Mouse (Mus musculus): ENCODE results near the gene Blcap. TPM values are rescaled to one million over a fixed set of nuclear protein-coding genes. Genes with fewer than 3 reads are reported as not detected.

The Blcap gene
- polyA plus RNA-seq, 1 experiment = 49.3 TPM

GRCm38 (mm10) chr2:157572786-157573185, 1.7 kb upstream of the Blcap start:
- H3K4me3 ChIP-seq (replicated peaks; ENCODE audit: extremely low read depth, low read depth, low read length) = no peak overlapping the region
- no peaks in the 10 kb centered on the region for H3K4me1 ChIP-seq (ENCODE audit: control insufficient read depth, insufficient read depth, low read length)
- TF ChIP-seq POLR2A (IDR thresholded peaks at IDR 0.05; ENCODE audit: borderline replicate concordance, extremely low read depth, low read depth, low read length) (no peak), CTCF (IDR thresholded peaks at IDR 0.05; ENCODE audit: insufficient read depth, low read length) (no peak)
- 47% methylated on average over 2 of the region's 2 CpGs for WGBS
- peak; percentile 0 for DNase-seq

- peak; percentile 1 for DNase-seq
- TF ChIP-seq POLR2A (IDR thresholded peaks at IDR 0.05; ENCODE audit: borderline replicate concordance, extremely low read depth, low read depth, low read length) (no peak), CTCF (IDR thresholded peaks at IDR 0.05; ENCODE audit: insufficient read depth, low read length) (no peak)
- H3K4me3 ChIP-seq (replicated peaks; ENCODE audit: extremely low read depth, low read depth, low read length) = no peak overlapping the region
- 57% methylated on average over 9 of the region's 9 CpGs for WGBS
- H3K4me1 ChIP-seq (ENCODE audit: control insufficient read depth, insufficient read depth, low read length) = peaks cover 6% of the 10 kb centered on the region; the same call in 1 of the 2 replicates
Measured at GRCm38 (mm10) chr2:157569796-157570485, 1.1 kb downstream of the Blcap start.

- TF ChIP-seq CTCF (IDR thresholded peaks at IDR 0.05; ENCODE audit: insufficient read depth, low read length) = no peak
- TF ChIP-seq POLR2A (IDR thresholded peaks at IDR 0.05; ENCODE audit: borderline replicate concordance, extremely low read depth, low read depth, low read length) = no peak
- Histone ChIP-seq H3K4me3 (replicated peaks; ENCODE audit: extremely low read depth, low read depth, low read length) (no peak overlapping the region), H3K4me1 (ENCODE audit: control insufficient read depth, insufficient read depth, low read length) (peaks cover 6% of the 10 kb centered on the region; the same call in 1 of the 2 replicates)
- DNase-seq = no peak
- WGBS = 58% methylated on average over 2 of the region's 2 CpGs
Measured at GRCm38 (mm10) chr2:157568881-157569280, 2.2 kb downstream of the Blcap start.

GRCm38 (mm10) chr2:157567235-157567961, 3.7 kb downstream of the Blcap start:
- TF ChIP-seq CTCF (IDR thresholded peaks at IDR 0.05; ENCODE audit: insufficient read depth, low read length) = no peak
- no peak for TF ChIP-seq POLR2A (IDR thresholded peaks at IDR 0.05; ENCODE audit: borderline replicate concordance, extremely low read depth, low read depth, low read length)
- Histone ChIP-seq H3K4me1 (ENCODE audit: control insufficient read depth, insufficient read depth, low read length) (peaks cover 9% of the 10 kb centered on the region; the same call in 1 of the 2 replicates), H3K4me3 (replicated peaks; ENCODE audit: extremely low read depth, low read depth, low read length) (no peak overlapping the region)
- no peak for DNase-seq
- 74% methylated on average over 11 of the region's 11 CpGs for WGBS

GRCm38 (mm10) chr2:157566260-157566952, 4.7 kb downstream of the Blcap start:
- under 1% methylated on average over 36 of the region's 36 CpGs for WGBS
- H3K4me1 ChIP-seq (ENCODE audit: control insufficient read depth, insufficient read depth, low read length) = peaks cover 9% of the 10 kb centered on the region; the same call in 1 of the 2 replicates
- TF ChIP-seq POLR2A (IDR thresholded peaks at IDR 0.05; ENCODE audit: borderline replicate concordance, extremely low read depth, low read depth, low read length) (peak; percentile 92; the same call in 1 of the 2 replicates), CTCF (IDR thresholded peaks at IDR 0.05; ENCODE audit: insufficient read depth, low read length) (no peak)
- H3K4me3 ChIP-seq (replicated peaks; ENCODE audit: extremely low read depth, low read depth, low read length) = peak overlapping the region; percentile 60
- peak; percentile 90 for DNase-seq

GRCm38 (mm10) chr2:157565898-157566259, 5.2 kb downstream of the Blcap start:
- H3K4me3 ChIP-seq (replicated peaks; ENCODE audit: extremely low read depth, low read depth, low read length) = peak overlapping the region; percentile 60
- whole genome bisulfite sequencing = 1% methylated on average over 32 of the region's 35 CpGs

GRCm38 (mm10) chr2:157565446-157565845, 5.6 kb downstream of the Blcap start:
- 5% methylated on average over 13 of the region's 13 CpGs for WGBS
- no peak for TF ChIP-seq CTCF (IDR thresholded peaks at IDR 0.05; ENCODE audit: insufficient read depth, low read length)
- peak; percentile 32; the same call in 1 of the 2 replicates for TF ChIP-seq POLR2A (IDR thresholded peaks at IDR 0.05; ENCODE audit: borderline replicate concordance, extremely low read depth, low read depth, low read length)
- Histone ChIP-seq H3K4me3 (replicated peaks; ENCODE audit: extremely low read depth, low read depth, low read length) (peak overlapping the region; percentile 60), H3K4me1 (ENCODE audit: control insufficient read depth, insufficient read depth, low read length) (peaks cover 9% of the 10 kb centered on the region; the same call in 1 of the 2 replicates)
- peak; percentile 46 for DNase-seq

More at GRCm38 (mm10) chr2:157565898-157566259, 5.2 kb downstream of the Blcap start:
- no peak for TF ChIP-seq CTCF (IDR thresholded peaks at IDR 0.05; ENCODE audit: insufficient read depth, low read length)
- TF ChIP-seq POLR2A (IDR thresholded peaks at IDR 0.05; ENCODE audit: borderline replicate concordance, extremely low read depth, low read depth, low read length) = no peak
- H3K4me1 ChIP-seq (ENCODE audit: control insufficient read depth, insufficient read depth, low read length) = peaks cover 9% of the 10 kb centered on the region; the same call in 1 of the 2 replicates
- no peak for DNase-seq

- no peak for DNase-seq
- TF ChIP-seq CTCF (IDR thresholded peaks at IDR 0.05; ENCODE audit: insufficient read depth, low read length) = no peak
- TF ChIP-seq POLR2A (IDR thresholded peaks at IDR 0.05; ENCODE audit: borderline replicate concordance, extremely low read depth, low read depth, low read length) = no peak
- 53% methylated on average over 4 of the region's 4 CpGs for WGBS
- H3K4me1 ChIP-seq (ENCODE audit: control insufficient read depth, insufficient read depth, low read length) = peaks cover 9% of the 10 kb centered on the region; the same call in 1 of the 2 replicates
- H3K4me3 ChIP-seq (replicated peaks; ENCODE audit: extremely low read depth, low read depth, low read length) = no peak overlapping the region
Measured at GRCm38 (mm10) chr2:157564723-157565122, 6.4 kb downstream of the Blcap start.

- TF ChIP-seq POLR2A (IDR thresholded peaks at IDR 0.05; ENCODE audit: borderline replicate concordance, extremely low read depth, low read depth, low read length) (no peak), CTCF (IDR thresholded peaks at IDR 0.05; ENCODE audit: insufficient read depth, low read length) (no peak)
- no peak for DNase-seq
- 51% methylated on average over 2 of the region's 2 CpGs for WGBS
- no peak overlapping the region for H3K4me3 ChIP-seq (replicated peaks; ENCODE audit: extremely low read depth, low read depth, low read length)
- H3K4me1 ChIP-seq (ENCODE audit: control insufficient read depth, insufficient read depth, low read length) = peaks cover 11% of the 10 kb centered on the region; the same call in 1 of the 2 replicates
Measured at GRCm38 (mm10) chr2:157563031-157563430, 8.0 kb downstream of the Blcap start.
